Mouse (Mus musculus): ENCODE measurements around the gene Fgfr2.

GRCm38 (mm10) chr7:130951004-130951403, 2172.1 kb downstream of the Fgfr2 start:
- TF ChIP-seq CTCF (IDR thresholded peaks at IDR 0.05; ENCODE audit: control insufficient read depth, insufficient read depth, insufficient read length) = no peak
- TF ChIP-seq MYOG (IDR thresholded peaks at IDR 0.05; ENCODE audit: control insufficient read depth, extremely low read depth, insufficient read length) = no peak
- TF ChIP-seq CEBPB (IDR thresholded peaks at IDR 0.05; ENCODE audit: low read depth) = no peak
- no peak for TF ChIP-seq FOSL1 (IDR thresholded peaks at IDR 0.05; ENCODE audit: insufficient read depth, low read length, poor library complexity, severe bottlenecking)
